Mouse (Mus musculus): ENCODE data around the gene Wdr6. TPM values are rescaled to one million over a fixed set of nuclear protein-coding genes. Genes with fewer than 3 reads are reported as not detected.

Gene Wdr6
- polyA plus RNA-seq, 1 experiment from 2014 or later = 279 TPM

DNA sequence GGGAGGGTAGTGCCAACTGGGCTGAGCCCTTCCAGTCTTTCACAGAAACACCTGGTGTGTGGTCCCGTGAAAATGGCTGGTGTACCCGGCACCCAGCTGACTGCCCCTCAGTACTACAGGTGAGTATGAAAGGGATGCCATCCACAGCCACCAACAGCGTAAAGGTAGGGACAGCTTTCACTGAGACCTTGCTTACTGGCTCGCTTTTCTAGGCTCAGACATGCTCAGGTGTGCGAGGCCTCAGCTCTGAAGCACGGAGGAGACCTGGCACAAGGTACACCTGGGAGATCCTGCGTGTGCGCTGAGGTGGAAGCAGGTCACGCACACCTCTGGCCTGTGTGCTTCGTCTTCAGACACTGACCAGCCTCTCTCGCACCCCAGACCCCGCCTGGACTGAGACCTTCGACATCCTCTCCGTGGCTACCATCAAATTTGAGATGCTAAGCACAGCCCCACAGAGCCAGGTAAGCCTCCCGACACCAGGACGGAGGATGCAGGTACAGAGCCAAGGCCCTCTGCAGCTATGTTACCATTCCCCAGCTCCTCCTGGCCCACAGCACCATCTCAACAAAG lies 7.1 kb downstream of the Wdr6 start:
- no peak overlapping the region for H3K4me2 ChIP-seq
- no peaks in the 10 kb centered on the region for H3K27me3 ChIP-seq (replicated peaks)
- H3K4me3 ChIP-seq (replicated peaks) = no peak overlapping the region
- WGBS = 94% methylated on average over 16 of the region's 16 CpGs
- no peak for ATAC-seq (ENCODE audit: low FRiP score)
- H3K36me3 ChIP-seq = peaks cover 49% of the 10 kb centered on the region
- H3K9me3 ChIP-seq (replicated peaks) = no peaks in the 10 kb centered on the region
- peaks cover 75% of the 10 kb centered on the region for H3K4me1 ChIP-seq
- no peak overlapping the region for H3K9ac ChIP-seq (replicated peaks)
- no peak overlapping the region for H3K27ac ChIP-seq (replicated peaks)

DNA sequence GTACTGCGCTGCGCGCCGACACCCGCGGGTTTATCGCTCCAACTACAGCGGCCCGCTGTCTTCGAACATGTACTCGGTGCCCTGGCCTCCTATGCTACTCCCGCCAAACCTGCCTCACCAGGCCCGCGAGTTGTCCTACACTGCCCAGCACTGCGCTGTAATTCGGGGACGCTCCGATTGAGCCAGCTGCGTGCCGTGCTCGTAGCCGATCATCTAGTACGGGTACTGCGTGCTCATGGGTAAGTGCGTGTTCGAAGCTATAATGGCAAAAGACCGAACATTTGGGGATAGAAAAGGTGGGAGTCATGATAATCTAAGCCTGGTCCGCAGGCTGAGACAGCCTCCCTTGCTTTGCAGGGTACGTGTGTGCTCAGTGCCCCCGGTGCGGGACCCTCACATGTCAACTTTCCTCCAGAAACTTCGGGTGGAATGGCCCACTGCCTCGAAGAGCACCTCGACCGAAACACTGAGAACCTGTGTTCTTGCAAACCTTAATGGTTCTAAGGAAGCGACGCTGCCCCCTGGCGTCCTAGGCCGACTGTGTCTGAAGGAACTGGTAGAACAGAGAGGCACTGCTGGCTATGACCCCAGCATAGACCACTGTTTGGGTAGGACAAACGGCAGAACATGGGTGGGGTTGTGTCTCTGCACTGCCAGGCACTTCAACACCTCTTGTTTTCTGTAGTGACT lies 8.2 kb downstream of the Wdr6 start:
- Histone ChIP-seq H3K27me3 (replicated peaks) (no peaks in the 10 kb centered on the region), H3K9ac (replicated peaks) (peak overlapping the region; percentile 59), H3K4me1 (peaks cover 74% of the 10 kb centered on the region), H3K9me3 (replicated peaks) (no peaks in the 10 kb centered on the region), H3K4me2 (peak overlapping the region; percentile 90), H3K36me3 (peaks cover 48% of the 10 kb centered on the region), H3K4me3 (replicated peaks) (peak overlapping the region; percentile 65), H3K27ac (replicated peaks) (peak overlapping the region; percentile 76)
- 2% methylated on average over 40 of the region's 40 CpGs for WGBS
- ATAC-seq (ENCODE audit: low FRiP score) = no peak

DNA sequence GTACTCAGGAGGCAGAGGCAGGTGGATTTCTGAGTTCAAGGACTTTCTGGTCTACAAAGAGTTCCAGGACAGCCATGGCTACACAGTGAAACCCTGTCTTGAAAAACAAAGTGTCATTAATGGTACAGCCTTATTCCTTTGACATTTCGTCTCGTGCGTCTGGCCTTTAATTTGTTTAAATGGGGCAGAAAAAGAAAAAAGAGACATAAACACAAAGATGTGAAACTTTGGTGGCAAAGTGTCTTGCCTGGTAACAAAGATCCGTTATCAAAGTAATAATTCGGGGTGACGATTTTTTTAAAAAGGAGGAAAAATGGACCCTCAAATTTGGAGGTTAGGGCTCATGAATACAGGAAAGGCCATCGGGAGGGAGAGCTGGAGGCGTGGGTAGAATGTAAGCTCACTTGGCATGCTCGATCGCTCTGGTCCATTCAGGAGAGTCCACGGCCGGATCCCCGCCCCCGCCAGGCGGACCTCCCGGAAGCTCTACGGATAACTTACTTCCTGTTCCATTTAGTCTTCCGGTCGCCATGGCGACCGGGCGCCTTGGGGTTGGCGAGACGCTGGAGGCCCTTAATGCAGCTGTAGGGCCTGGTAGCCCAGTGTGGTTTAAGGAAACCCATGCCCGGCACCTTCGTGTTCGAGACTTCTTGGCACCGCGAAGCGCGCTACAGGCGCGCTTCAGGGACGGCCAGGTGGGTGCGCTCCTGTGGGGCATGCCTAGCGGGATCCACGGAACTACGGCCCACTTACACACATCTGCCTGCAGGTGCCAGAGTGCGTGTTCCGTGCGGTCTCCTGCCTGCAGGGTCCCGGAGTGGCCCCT lies 8.9 kb downstream of the Wdr6 start, which contains the start of gene Dalrd3:
Gene Dalrd3, plus strand, starts transcription at position 506 of the 826 bp plus-strand sequence.
- peaks cover 69% of the 10 kb centered on the region for H3K4me1 ChIP-seq
- no peaks in the 10 kb centered on the region for H3K9me3 ChIP-seq (replicated peaks)
- peak; percentile 72 for ATAC-seq (ENCODE audit: low FRiP score)
- H3K36me3 ChIP-seq = peaks cover 55% of the 10 kb centered on the region
- H3K4me2 ChIP-seq = peak within 1 kb of the TSS; percentile 90
- peak within 1 kb of the TSS; percentile 76 for H3K27ac ChIP-seq (replicated peaks)
- WGBS = 5% methylated on average over 42 of the region's 42 CpGs
- no peaks in the 10 kb centered on the region for H3K27me3 ChIP-seq (replicated peaks)
- H3K9ac ChIP-seq (replicated peaks) = peak within 1 kb of the TSS; percentile 59
- peak within 1 kb of the TSS; percentile 65 for H3K4me3 ChIP-seq (replicated peaks)

- Histone ChIP-seq H3K4me3 (replicated peaks) (peak overlapping the region; percentile 78), H3K36me3 (peaks cover 55% of the 10 kb centered on the region), H3K9ac (replicated peaks) (no peak overlapping the region), H3K27ac (replicated peaks) (no peak overlapping the region), H3K9me3 (replicated peaks) (no peaks in the 10 kb centered on the region), H3K4me1 (peaks cover 64% of the 10 kb centered on the region), H3K4me2 (peak overlapping the region; percentile 90), H3K27me3 (replicated peaks) (no peaks in the 10 kb centered on the region)
- WGBS = 83% methylated on average over 17 of the region's 17 CpGs
- ATAC-seq (ENCODE audit: low FRiP score) = no peak
Observed at GRCm38 (mm10) chr9:108568511-108568921, 10.0 kb downstream of the Wdr6 start.

DNA sequence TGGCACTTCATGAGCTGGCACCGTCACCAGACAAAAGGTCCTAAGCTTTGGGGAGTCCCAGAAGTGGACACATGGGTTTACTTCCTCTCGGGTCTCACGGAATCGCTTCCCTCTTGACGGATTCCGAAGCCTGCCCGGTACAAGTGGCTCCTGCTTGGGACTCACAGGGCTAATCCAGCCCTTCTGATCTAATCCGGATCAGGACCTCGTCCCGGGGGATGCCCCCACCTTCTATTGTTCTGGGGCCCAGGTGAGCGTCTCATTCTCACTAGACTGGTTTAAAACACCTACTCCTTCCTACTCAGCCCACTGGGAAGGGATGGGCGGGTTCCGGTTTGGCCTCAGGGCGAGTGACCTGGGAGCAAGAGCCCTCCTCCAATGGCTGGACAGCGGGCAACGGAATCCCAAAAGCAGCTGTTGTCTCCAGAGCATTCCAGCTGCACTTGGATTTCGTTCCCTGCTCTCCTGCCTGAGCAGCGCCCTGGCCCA lies 10.6 kb downstream of the Wdr6 start:
- Histone ChIP-seq H3K9ac (replicated peaks) (peak overlapping the region; percentile 64), H3K4me2 (peak overlapping the region; percentile 90), H3K27me3 (replicated peaks) (no peaks in the 10 kb centered on the region), H3K9me3 (replicated peaks) (no peaks in the 10 kb centered on the region), H3K36me3 (peaks cover 54% of the 10 kb centered on the region), H3K27ac (replicated peaks) (peak overlapping the region; percentile 96), H3K4me3 (replicated peaks) (peak overlapping the region; percentile 78), H3K4me1 (peaks cover 58% of the 10 kb centered on the region)
- ATAC-seq (ENCODE audit: low FRiP score) = no peak
- 18% methylated on average over 18 of the region's 18 CpGs for WGBS

DNA sequence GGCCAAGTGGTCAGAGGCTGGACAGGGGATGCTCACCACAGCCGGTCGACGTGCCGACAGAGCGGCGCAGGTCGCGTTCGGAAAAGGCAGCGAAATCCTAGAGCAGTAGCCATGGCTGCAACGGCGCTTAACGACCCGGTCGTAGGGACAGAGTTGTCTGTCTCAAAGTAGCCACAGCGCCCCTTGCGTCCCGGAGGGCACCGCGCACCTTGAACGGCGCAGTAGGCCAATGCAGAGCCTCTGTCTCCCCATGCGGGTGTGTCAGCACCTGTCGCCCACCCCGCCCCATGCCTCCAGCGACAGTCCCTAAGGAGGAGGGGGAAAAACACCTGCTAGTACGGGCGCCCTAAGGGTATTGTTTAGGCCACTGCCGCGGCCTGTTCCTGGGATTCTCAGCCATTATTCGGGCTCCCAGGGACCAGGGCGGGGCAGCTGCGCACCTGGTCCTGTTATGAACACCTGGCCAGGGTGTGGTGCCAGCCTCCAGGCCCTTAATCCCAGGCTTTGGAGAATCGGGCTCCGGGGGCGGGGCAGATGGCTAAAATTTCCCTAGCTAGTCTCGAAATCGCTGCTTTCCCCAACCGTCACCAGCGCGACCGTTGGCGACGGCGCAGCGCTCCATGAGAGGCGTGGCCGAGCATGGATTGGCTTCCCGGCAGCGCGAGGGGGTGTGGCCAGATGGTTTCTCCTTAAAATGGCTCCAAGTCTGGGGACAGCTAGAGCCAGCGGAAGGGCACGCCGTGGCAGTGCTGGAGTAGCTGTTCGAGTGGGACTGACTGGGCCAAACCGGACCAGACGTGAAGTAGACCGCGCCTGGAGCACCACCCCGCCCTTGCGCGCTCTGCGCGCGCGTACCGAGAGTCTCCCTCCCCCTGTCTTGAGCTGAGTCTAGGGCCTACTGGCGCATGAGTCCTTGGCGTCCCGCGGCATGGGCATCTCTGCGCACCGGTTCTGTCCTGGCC lies 11.4 kb downstream of the Wdr6 start, which contains the start of gene Ndufaf3:
Gene Ndufaf3, minus strand, starts transcription at position 620 of the 962 bp plus-strand sequence.
- under 1% methylated on average over 73 of the region's 73 CpGs for WGBS
- Histone ChIP-seq H3K36me3 (peaks cover 49% of the 10 kb centered on the region), H3K4me3 (replicated peaks) (peak within 1 kb of the TSS; percentile 78), H3K27ac (replicated peaks) (peak within 1 kb of the TSS; percentile 96), H3K4me2 (peak within 1 kb of the TSS; percentile 90), H3K9me3 (replicated peaks) (no peaks in the 10 kb centered on the region), H3K9ac (replicated peaks) (peak within 1 kb of the TSS; percentile 64), H3K4me1 (peaks cover 58% of the 10 kb centered on the region), H3K27me3 (replicated peaks) (no peaks in the 10 kb centered on the region)
- ATAC-seq (ENCODE audit: low FRiP score) = peak; percentile 89

GRCm38 (mm10) chr9:108565881-108566814 lies 12.4 kb downstream of the Wdr6 start:
- no peaks in the 10 kb centered on the region for H3K9me3 ChIP-seq (replicated peaks)
- H3K27me3 ChIP-seq (replicated peaks) = no peaks in the 10 kb centered on the region
- H3K27ac ChIP-seq (replicated peaks) = peak overlapping the region; percentile 96
- 13% methylated on average over 35 of the region's 35 CpGs for WGBS
- H3K36me3 ChIP-seq = peaks cover 44% of the 10 kb centered on the region
- peak overlapping the region; percentile 90 for H3K4me2 ChIP-seq
- peak overlapping the region; percentile 64 for H3K9ac ChIP-seq (replicated peaks)
- H3K4me3 ChIP-seq (replicated peaks) = peak overlapping the region; percentile 78
- peaks cover 66% of the 10 kb centered on the region for H3K4me1 ChIP-seq
- ATAC-seq (ENCODE audit: low FRiP score) = 0 out of 2 replicates have a peak, but pooled peaks have one; percentile 0

- H3K4me2 ChIP-seq = no peak overlapping the region
- no peak overlapping the region for H3K9ac ChIP-seq (replicated peaks)
- H3K9me3 ChIP-seq (replicated peaks) = no peaks in the 10 kb centered on the region
- H3K4me3 ChIP-seq (replicated peaks) = no peak overlapping the region
- H3K4me1 ChIP-seq = peaks cover 56% of the 10 kb centered on the region
- peaks cover 41% of the 10 kb centered on the region for H3K36me3 ChIP-seq
- no peak overlapping the region for H3K27ac ChIP-seq (replicated peaks)
- no peaks in the 10 kb centered on the region for H3K27me3 ChIP-seq (replicated peaks)
- no peak for ATAC-seq (ENCODE audit: low FRiP score)
- WGBS = 91% methylated on average over 7 of the region's 7 CpGs
Observed at GRCm38 (mm10) chr9:108564131-108564530, 14.4 kb downstream of the Wdr6 start.

GRCm38 (mm10) chr9:108563671-108564070 lies 14.9 kb downstream of the Wdr6 start:
- H3K9me3 ChIP-seq (replicated peaks) = no peaks in the 10 kb centered on the region
- H3K27me3 ChIP-seq (replicated peaks) = no peaks in the 10 kb centered on the region
- no peak overlapping the region for H3K4me2 ChIP-seq
- no peak overlapping the region for H3K4me3 ChIP-seq (replicated peaks)
- H3K4me1 ChIP-seq = peaks cover 52% of the 10 kb centered on the region
- no peak for ATAC-seq (ENCODE audit: low FRiP score)
- H3K9ac ChIP-seq (replicated peaks) = no peak overlapping the region
- no peak overlapping the region for H3K27ac ChIP-seq (replicated peaks)
- H3K36me3 ChIP-seq = peaks cover 46% of the 10 kb centered on the region
- 94% methylated on average over 8 of the region's 8 CpGs for WGBS

Measured in neural tube, embryonic 15.5 days (tissue).